Mouse (Mus musculus) hematopoietic stem cell, adult 5-6 weeks (primary cell): Measurements from ENCODE around the gene Dtnb. TPM values are rescaled to one million over a fixed set of nuclear protein-coding genes. Genes with fewer than 3 reads are reported as not detected.

Experiments used
- ATAC-seq, 2 experiments: fragments of 125-278 bp in 1 of 2; replicated peaks in 1 of 2; 2 replicates each; pipeline ENCODE4 v1.8.0; 2016 to 2017; ENCODE audit warnings: inconsistent platforms in 2 of 2, mild to moderate bottlenecking in 2 of 2, moderate number of reproducible peaks in 2 of 2, low read depth in 1 of 2, moderate TSS enrichment in 1 of 2; ENCODE audit not compliant: low FRiP score in 2 of 2, poor library complexity in 2 of 2, severe bottlenecking in 2 of 2, insufficient read depth in 1 of 2, low TSS enrichment in 1 of 2
- total RNA-seq: library from RNA; stranded (forward); fragments of 172-1452, 232-1000 nt; gene quantifications from 2 replicates; pipeline ENCODE4 v1.2.3, GENCODE M21; 2017

Gene Dtnb
- total RNA-seq, 1 experiment from 2014 or later = 26.0 TPM

DNA sequence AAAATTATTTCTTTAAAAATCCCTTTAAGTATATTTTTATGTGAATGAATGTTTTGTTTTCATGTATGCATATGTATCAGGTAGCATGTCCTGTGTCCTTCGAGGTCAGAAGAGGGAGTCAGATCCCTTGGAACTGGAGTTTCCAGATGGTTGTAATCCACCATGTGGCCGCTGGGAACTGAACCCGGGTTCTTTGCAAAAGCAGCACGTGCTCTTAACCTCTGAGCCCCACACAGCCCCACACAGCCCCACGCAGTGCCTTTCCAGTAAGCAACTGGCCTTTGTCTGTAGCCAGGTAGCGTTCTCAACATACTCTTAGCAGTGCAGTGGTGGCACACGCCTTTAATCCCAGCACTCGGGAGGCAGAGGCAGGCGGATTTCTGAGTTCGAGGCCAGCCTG is 9.4 kb upstream of the Dtnb start:
- no peak for ATAC-seq

DNA sequence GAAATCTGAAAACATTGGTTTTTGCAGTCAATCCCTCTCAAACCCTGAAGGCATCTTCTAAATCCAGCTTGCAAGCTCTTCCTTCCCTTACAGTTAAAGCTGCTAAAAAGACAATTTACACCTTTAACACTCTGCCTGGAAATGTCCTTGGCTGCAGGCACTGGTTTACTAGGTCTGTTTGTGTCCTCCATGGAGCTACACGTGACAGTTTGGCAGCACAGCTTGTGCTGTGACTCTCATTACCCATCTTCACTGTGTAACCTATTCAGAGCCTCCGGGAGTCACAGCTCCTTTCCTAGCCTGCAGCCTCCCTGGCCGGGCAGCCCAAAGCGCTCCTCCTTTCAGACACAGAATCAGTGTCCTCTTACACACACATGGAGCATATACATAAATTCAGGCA is 8.5 kb upstream of the Dtnb start:
- ATAC-seq = no peak

DNA sequence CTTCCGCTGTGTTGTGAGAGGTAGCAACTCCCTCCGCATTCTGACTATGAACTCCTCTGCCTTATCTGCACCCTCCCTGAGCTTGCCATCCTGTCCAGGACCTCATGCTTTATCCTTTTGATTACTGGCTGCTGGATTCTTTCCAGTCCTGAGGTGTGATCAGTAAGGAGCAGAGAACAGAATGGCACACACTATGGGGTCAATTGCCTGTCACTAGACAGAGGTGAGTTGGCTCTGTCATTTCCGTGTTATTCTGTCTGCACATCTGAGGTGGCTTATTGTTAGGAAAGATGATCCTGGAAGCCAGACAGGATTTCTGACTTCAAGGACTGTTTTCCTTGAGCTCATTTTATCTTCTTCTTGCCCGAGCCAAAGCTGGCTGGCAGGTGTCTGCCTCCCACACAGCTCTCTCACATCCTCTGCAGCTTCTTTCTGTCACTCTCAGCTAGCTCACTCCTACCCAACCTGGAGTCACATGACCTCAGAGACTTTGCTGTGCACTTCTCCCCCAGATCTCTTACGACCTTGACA is 3.7 kb upstream of the Dtnb start:
- no peak for ATAC-seq

DNA sequence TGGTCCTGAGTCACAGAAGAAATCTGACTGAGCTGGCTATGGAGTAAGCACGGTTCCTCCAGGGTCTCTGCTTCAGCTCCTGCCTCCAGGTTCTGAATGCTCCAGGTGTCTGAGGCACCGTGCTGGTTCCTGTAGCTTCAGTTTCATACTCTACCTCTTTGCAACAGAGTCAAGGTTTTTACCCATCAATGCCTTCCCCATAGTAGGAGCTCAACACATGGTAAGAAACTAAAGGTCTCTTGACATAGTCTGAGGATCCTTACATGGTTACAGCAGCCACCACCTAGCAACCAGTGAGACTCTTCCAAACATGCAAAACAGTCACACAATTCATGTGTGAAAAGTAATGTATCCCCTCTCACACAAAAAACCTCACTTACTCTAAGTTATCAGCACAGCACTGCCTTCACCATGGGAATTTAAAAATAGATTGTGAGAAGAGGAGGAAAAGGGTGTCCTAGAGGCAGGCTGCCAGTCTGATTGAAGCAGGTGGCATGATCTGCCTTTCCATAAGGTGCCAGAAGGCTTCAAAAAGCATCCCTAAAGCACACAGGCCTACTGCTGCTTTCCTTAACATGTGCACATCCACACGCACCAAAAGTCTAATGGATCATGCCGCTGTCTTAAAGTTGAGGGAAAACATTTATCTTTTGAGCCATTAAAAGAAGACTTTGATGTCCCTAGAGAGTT is 1.3 kb upstream of the Dtnb start:
- no peak for ATAC-seq

- peak; percentile 61 to 72 for ATAC-seq
Measured at GRCm38 (mm10) chr12:3572581-3573397, 608 bp downstream of the Dtnb start.

GRCm38 (mm10) chr12:3573410-3573809 is 1.2 kb downstream of the Dtnb start:
- ATAC-seq = no peak

GRCm38 (mm10) chr12:3574670-3575069 is 2.5 kb downstream of the Dtnb start:
- ATAC-seq = no peak

- ATAC-seq = no peak
Measured at GRCm38 (mm10) chr12:3579958-3580530, 7.9 kb downstream of the Dtnb start.

DNA sequence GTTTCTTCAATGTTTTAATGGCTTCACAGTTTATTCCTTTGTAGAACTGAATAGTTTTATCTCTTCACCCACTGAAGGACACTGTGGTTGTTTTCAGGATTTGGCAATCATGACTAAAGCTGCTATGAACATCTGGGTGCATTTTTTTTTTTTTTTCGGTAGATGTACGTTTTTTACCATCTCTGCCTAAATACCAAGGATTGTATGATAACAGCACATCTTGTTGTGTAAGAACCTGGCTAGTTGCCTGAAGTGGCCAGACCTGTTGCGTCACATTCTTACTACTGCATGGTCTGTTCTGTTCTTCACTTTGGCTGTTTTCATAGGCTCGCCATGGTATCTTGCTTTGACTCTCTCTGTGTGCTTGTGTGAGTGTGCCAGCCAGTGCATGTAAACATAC is 10.4 kb downstream of the Dtnb start:
- ATAC-seq = peak; percentile 25 to 49; a peak in 2 of 4 replicates

GRCm38 (mm10) chr12:3585525-3585924 is 13.3 kb downstream of the Dtnb start:
- no peak for ATAC-seq

GRCm38 (mm10) chr12:3587010-3587409 is 14.8 kb downstream of the Dtnb start:
- peak in 1 of 2 experiments; percentile 17; a peak in 1 of 4 replicates for ATAC-seq

- ATAC-seq = no peak
Measured at GRCm38 (mm10) chr12:3590039-3590438, 17.9 kb downstream of the Dtnb start.

- ATAC-seq = no peak
Measured at GRCm38 (mm10) chr12:3591595-3591994, 19.4 kb downstream of the Dtnb start.

DNA sequence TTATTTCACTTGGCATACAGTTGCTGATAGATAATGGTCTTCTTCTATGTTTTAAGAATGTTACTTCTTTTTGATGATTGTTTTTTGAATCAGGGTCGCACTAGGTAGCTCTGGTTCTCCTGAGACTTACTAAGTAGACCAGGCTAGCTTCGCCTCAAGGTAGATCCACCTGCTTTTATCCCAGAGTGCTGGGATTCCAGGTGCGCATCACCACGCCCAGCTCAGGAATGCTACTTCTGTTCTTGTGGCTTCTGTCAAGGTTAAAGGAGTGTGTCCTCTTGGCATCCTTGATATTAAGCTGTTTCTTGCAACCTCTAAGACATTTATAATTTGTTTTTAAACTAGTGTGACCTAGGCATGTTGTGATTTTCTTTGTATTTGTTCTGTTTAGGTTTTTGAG is 30.6 kb downstream of the Dtnb start:
- ATAC-seq = no peak

DNA sequence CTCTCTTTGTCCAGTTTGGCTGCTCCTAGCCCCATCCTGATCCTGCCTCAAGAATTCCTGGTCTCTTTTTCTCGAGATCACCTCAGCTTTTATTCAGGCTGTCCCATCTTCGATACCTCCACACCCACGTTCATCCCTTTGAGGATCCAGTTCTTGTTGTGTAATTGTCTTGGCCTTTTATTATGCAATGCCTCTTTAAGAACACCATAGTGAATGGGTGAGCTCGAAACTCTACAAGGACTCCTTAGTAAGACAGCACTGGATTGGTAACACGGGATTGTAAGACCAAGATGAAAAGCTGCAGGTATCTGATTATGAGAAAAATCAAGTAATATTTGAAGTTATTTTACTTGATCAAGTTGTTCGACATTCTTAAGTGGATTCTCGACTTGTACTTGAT is 34.0 kb downstream of the Dtnb start:
- ATAC-seq = no peak

DNA sequence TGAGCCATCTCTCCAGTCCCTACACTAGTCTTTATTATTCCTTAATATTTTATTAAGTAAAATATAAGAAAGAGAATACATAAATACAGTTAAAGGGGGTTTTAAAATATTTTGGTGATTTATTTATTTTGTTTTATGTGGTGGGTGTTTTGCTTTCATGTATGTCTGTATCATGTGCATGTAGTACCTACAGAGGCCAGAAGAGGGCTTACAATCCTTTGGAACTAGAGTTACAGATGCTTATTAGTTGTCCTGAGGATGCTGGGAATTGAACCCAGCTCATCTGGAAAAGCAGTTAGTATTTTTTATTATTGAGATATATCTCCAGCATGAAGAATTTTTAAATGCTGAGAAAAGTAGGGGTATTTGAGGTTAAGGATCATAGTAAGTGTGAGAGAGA is 37.6 kb downstream of the Dtnb start:
- ATAC-seq = no peak

DNA sequence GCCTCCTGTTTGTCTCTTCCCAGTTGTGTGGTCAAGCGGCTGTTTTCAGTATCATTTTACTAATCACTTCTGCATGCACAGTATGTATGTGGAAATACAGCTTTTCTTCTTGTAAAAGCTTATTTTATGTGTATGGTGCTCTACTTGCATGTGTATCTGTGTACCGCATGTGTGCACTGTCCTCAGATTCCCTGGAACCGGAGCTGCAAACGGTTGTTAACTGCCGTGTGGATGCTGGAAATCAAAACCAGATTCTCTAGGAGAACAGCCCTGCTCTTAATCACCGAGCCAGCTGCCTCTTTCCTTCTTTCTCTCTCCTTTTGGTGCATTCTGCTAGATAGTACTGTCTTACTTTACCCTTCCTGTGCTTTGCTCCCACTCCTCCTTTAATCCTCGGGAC is 39.7 kb downstream of the Dtnb start:
- no peak for ATAC-seq

GRCm38 (mm10) chr12:3615041-3615440 is 42.9 kb downstream of the Dtnb start:
- ATAC-seq = no peak
